Mouse (Mus musculus) stomach, embryonic 14.5 days (tissue): ENCODE results near the gene Rnf111. TPM values are rescaled to one million over a fixed set of nuclear protein-coding genes. Genes with fewer than 3 reads are reported as not detected.

Experiments
- ATAC-seq: fragments of 200-750 bp; cut with Nextera tagmentation; 2 replicates; pipeline ENCODE4 v1.8.0; 2017; ENCODE audit warnings: low read depth, moderate TSS enrichment; ENCODE audit not compliant: insufficient number of reproducible peaks, insufficient read depth, low FRiP score
- H3K27ac ChIP-seq: fragments of 300-500 bp; sonication (generic); 2 replicates; pipeline ENCODE4 v1.5.1; 2014; ENCODE audit warnings: mild to moderate bottlenecking, low read length, moderate library complexity, mixed read lengths
- H3K27me3 ChIP-seq: fragments of 300-500 bp; sonication (generic); 2 replicates; pipeline ENCODE4 v1.6.1; 2014; ENCODE audit warnings: low read length, control low read depth, mixed read lengths; ENCODE audit not compliant: control insufficient read depth, insufficient read depth
- H3K36me3 ChIP-seq: fragments of 300-500 bp; sonication (generic); 2 replicates; pipeline ENCODE4 v1.6.1; 2014; ENCODE audit warnings: mild to moderate bottlenecking, control low read depth, low read length, moderate library complexity, mixed read lengths; ENCODE audit not compliant: control insufficient read depth, insufficient read depth
- H3K4me1 ChIP-seq: fragments of 300-500 bp; sonication (generic); 2 replicates; pipeline ENCODE4 v1.6.1; 2014; ENCODE audit warnings: low read length, control low read depth, mixed read lengths; ENCODE audit not compliant: control insufficient read depth, insufficient read depth
- H3K4me2 ChIP-seq: fragments of 300-500 bp; sonication (generic); replicated peaks from 2 replicates; pipeline ENCODE4 v1.6.1; 2014; ENCODE audit warnings: low read depth, low read length, control low read depth
- H3K4me3 ChIP-seq: fragments of 300-500 bp; sonication (generic); 2 replicates; pipeline ENCODE4 v1.5.1; 2014; ENCODE audit warnings: low read depth, low read length, control low read depth
- H3K9ac ChIP-seq: fragments of 300-500 bp; sonication (generic); replicated peaks from 2 replicates; pipeline ENCODE4 v1.6.1; 2014; ENCODE audit warnings: low read depth, mild to moderate bottlenecking, control low read depth, low read length, moderate library complexity, mixed read lengths
- H3K9me3 ChIP-seq: fragments of 300-500 bp; sonication (generic); 2 replicates; pipeline ENCODE4 v1.6.1; 2016; ENCODE audit warnings: low read depth, low read length, control low read depth; ENCODE audit not compliant: control insufficient read depth
- WGBS: fragments of 180-500 bp; shearing (Covaris S2); extraction: QIAGEN DNeasy Blood & Tissue Kit; methylation state at CpG from one replicate; pipeline ENCODE4 v1.1.7; 2014; 5-methylcytosine and 5-hydroxymethylcytosine counted together
- polyA plus RNA-seq: library from polyadenylated mRNA; unstranded; fragments of >200 nt; fragmentation: Nextera tagmentation; extraction: Ambion mirVana; gene quantifications from 2 replicates; pipeline ENCODE4 v1.2.1, GENCODE M21; 2014

Gene Rnf111
- polyA plus RNA-seq, 1 experiment from 2014 or later: 29.8 TPM

- H3K9ac ChIP-seq: peak within 1 kb of the TSS; percentile 77
- peak within 1 kb of the TSS; percentile 97 for H3K27ac ChIP-seq
- H3K4me3 ChIP-seq: peak within 1 kb of the TSS; percentile 79
- H3K4me1 ChIP-seq: peaks cover 12% of the 10 kb centered on the region; the same call in 1 of the 2 replicates
- ATAC-seq: peak; percentile 97
- WGBS: under 1% methylated on average over 69 of the region's 75 CpGs
- H3K4me2 ChIP-seq: peak within 1 kb of the TSS; percentile 80
- H3K36me3 ChIP-seq: no peaks in the 10 kb centered on the region
- H3K9me3 ChIP-seq: no peaks in the 10 kb centered on the region
- H3K27me3 ChIP-seq: no peaks in the 10 kb centered on the region
These were observed 38.9 kb upstream of the Rnf111 start, which contains the start of gene Sltm for GRCm38 (mm10) chr9:70542305-70543041. Gene Sltm, plus strand, starts transcription at chr9:70542754.

GRCm38 (mm10) chr9:70541584-70541983, 38.1 kb upstream of the Rnf111 start:
- H3K27ac ChIP-seq: no peak overlapping the region
- ATAC-seq: no peak
- no peaks in the 10 kb centered on the region for H3K27me3 ChIP-seq
- H3K36me3 ChIP-seq: no peaks in the 10 kb centered on the region
- H3K9me3 ChIP-seq: no peaks in the 10 kb centered on the region
- 21% methylated on average over 6 of the region's 6 CpGs for WGBS
- H3K4me2 ChIP-seq: peak overlapping the region; percentile 72
- peak overlapping the region; percentile 79 for H3K4me3 ChIP-seq
- peaks cover 12% of the 10 kb centered on the region; the same call in 1 of the 2 replicates for H3K4me1 ChIP-seq
- H3K9ac ChIP-seq: peak overlapping the region; percentile 77; the same call in 1 of the 2 replicates

GRCm38 (mm10) chr9:70533328-70533727, 29.8 kb upstream of the Rnf111 start:
- no peak overlapping the region for H3K9ac ChIP-seq
- H3K4me2 ChIP-seq: no peak overlapping the region
- no peaks in the 10 kb centered on the region for H3K27me3 ChIP-seq
- no peaks in the 10 kb centered on the region for H3K36me3 ChIP-seq
- no peaks in the 10 kb centered on the region for H3K9me3 ChIP-seq
- WGBS: 65% methylated on average over 3 of the region's 3 CpGs
- no peaks in the 10 kb centered on the region for H3K4me1 ChIP-seq
- no peak overlapping the region for H3K27ac ChIP-seq
- no peak for ATAC-seq
- H3K4me3 ChIP-seq: no peak overlapping the region

DNA sequence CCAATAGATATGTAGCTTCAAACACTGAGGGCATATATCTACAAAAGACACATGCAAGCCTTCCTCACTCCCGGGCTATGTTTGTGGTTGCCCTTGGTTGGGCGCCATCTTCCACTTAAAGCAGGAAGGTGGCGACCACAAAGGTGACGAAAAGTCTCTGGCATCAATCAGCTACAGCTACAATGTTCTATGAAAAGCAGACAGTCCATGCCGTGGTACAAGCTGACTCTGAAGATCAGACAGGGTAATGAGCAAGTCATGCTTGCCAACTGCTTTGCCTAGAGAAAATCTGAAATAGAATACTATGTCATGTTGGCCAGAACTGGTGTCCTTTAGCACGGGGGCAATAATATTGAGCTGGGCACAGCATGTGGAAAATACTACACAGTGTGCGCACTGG, 20.8 kb upstream of the Rnf111 start:
- no peak for ATAC-seq
- 86% methylated on average over 7 of the region's 7 CpGs for WGBS
- H3K4me1 ChIP-seq: no peaks in the 10 kb centered on the region

DNA sequence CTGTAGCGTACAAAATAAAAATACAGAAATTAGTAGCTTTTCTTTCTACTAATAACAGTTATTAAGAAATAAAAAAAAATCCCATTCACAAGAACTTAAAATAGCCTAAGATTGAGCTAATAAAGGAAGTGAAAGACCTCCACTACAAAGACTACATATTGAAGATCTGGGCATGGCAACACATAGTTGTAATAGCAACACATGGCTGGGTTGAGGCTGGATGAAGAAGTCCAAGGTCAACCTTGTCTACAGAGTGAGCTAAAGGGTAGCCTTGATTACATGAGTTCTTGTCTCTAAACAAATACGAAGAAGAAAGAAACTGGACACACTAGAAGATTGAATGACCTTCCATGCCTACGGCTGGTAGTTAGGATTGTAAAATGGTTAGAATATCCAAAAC, 20.3 kb upstream of the Rnf111 start:
- Histone ChIP-seq H3K36me3 (no peaks in the 10 kb centered on the region), H3K4me3 (no peak overlapping the region), H3K4me2 (no peak overlapping the region), H3K4me1 (no peaks in the 10 kb centered on the region), H3K9me3 (no peaks in the 10 kb centered on the region), H3K9ac (no peak overlapping the region), H3K27ac (no peak overlapping the region), H3K27me3 (no peaks in the 10 kb centered on the region)
- 96% methylated on average over 3 of the region's 3 CpGs for WGBS
- ATAC-seq: no peak

More for the DNA sequence above, 20.8 kb upstream of the Rnf111 start:
- Histone ChIP-seq H3K27ac (no peak overlapping the region), H3K4me2 (no peak overlapping the region), H3K9ac (no peak overlapping the region), H3K27me3 (no peaks in the 10 kb centered on the region), H3K4me3 (no peak overlapping the region), H3K36me3 (no peaks in the 10 kb centered on the region), H3K9me3 (no peaks in the 10 kb centered on the region)

DNA sequence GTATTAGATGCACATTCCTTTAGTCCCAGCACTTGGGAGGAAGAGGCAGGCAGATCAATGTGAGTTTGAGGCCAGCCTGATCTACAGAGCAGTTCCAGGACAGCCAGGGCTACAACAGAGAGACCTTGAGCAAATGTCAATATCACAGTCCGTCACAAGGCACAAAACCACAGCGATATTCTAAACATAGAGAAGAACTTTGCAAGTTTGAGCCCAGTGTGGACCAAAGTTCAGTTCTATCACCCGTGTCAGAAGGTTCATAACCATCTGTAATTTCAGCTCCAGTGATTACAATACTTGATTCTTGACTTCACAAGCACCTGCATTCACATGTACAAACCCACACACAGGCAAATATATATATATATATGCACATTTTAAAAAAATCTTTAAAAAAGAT, 17.1 kb upstream of the Rnf111 start:
- Histone ChIP-seq H3K27me3 (no peaks in the 10 kb centered on the region), H3K4me1 (no peaks in the 10 kb centered on the region), H3K36me3 (no peaks in the 10 kb centered on the region), H3K27ac (no peak overlapping the region), H3K4me2 (no peak overlapping the region), H3K9ac (no peak overlapping the region), H3K9me3 (no peaks in the 10 kb centered on the region), H3K4me3 (no peak overlapping the region)
- ATAC-seq: no peak
- WGBS: 82% methylated on average over 3 of the region's 3 CpGs

- H3K27ac ChIP-seq: no peak overlapping the region
- 73% methylated on average over 7 of the region's 7 CpGs for WGBS
- no peaks in the 10 kb centered on the region for H3K27me3 ChIP-seq
- no peaks in the 10 kb centered on the region for H3K4me1 ChIP-seq
- H3K4me2 ChIP-seq: no peak overlapping the region
- H3K4me3 ChIP-seq: no peak overlapping the region
- H3K9me3 ChIP-seq: no peaks in the 10 kb centered on the region
- H3K9ac ChIP-seq: no peak overlapping the region
- no peaks in the 10 kb centered on the region for H3K36me3 ChIP-seq
- no peak for ATAC-seq
These were observed 8.2 kb upstream of the Rnf111 start for GRCm38 (mm10) chr9:70511681-70512080.

- no peak overlapping the region for H3K9ac ChIP-seq
- H3K27me3 ChIP-seq: no peaks in the 10 kb centered on the region
- H3K36me3 ChIP-seq: no peaks in the 10 kb centered on the region
- H3K4me3 ChIP-seq: no peak overlapping the region
- H3K4me2 ChIP-seq: no peak overlapping the region
- no peak for ATAC-seq
- no peaks in the 10 kb centered on the region for H3K9me3 ChIP-seq
- 54% methylated on average over 10 of the region's 10 CpGs for WGBS
- no peaks in the 10 kb centered on the region for H3K4me1 ChIP-seq
- H3K27ac ChIP-seq: no peak overlapping the region
These were observed 7.6 kb upstream of the Rnf111 start for GRCm38 (mm10) chr9:70510998-70511583.
